Mouse (Mus musculus) adipocyte (in vitro differentiated cells): Measurements from ENCODE around the gene Gli2.
A peak's percentile ranks its signal among the peaks of the same experiment; 100 is the strongest.

ENCODE experiments used
- DNase-seq: peaks from one replicate; pipeline ENCODE4 v3.0.0-alpha.2; 2016; ENCODE audit warnings: low spot score

Gene Gli2

GRCm38 (mm10) chr1:118941336-118941735, 112.1 kb downstream of the Gli2 start:
- no peak for DNase-seq

- DNase-seq = peak; percentile 90
These were observed 113.1 kb downstream of the Gli2 start for GRCm38 (mm10) chr1:118940269-118940840.

- peak; percentile 44 for DNase-seq
These were observed 115.2 kb downstream of the Gli2 start for GRCm38 (mm10) chr1:118938206-118938605.

DNA sequence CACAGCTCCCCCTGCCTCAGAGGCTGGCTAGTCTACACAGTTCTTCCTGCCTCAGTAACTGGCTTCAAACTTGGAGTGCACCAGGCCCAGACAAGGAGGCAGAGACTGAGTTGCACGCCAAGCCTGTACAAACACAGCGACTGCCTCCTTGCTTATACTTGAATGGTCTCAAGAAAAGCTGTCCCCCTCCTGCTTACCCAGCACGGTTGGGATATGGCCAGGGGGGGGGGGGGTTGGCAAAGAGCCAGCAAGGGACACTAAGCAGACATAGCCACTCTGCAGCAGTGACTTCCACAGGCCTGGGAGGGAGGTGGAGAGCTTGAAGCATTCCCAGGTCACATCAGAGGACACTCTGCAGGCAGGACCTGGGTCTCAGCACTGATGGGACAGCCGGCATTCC, 117.3 kb downstream of the Gli2 start:
- DNase-seq = no peak

- peak; percentile 77 for DNase-seq
These were observed 117.9 kb downstream of the Gli2 start for GRCm38 (mm10) chr1:118935518-118935917.

GRCm38 (mm10) chr1:118932167-118932566, 121.3 kb downstream of the Gli2 start:
- no peak for DNase-seq

DNA sequence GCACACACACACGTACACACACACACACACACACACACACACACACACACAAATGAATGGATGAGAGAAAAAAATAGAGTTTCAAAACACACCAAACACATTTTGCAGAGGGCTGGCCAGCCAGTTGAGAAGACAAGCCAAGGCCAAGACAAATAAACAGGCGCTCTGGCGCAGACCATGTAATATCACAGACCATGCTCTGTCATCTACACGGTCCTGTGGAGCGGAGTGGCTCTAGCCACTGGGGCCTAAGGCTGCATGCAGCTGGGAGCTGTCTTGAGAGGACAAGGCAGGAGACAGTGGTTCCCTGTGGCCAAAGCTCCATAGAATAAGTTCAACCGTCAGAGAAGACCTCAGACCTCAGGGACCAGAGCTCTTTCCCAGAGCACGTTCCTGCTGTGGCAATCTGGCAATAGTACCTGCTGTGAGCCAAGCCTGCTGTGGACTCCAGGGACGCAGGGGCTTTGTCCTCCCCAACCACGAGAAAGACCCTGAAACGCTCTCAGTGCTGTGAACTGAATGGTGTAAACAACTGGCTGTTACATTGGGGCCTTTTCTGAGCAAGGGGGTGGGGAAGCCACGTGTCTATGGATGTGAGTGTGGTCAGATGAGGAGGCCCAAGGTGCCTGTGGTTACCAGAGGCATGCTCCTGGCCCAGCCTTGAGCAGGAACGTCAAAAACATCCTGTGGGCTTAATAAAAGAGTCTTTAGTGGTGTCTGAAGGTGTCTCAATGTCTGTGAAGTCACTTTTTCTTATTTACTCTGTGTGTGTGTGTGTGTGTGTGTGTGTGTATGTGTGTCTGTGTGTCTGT, 125.7 kb downstream of the Gli2 start:
- peak; percentile 41 for DNase-seq

GRCm38 (mm10) chr1:118926556-118926955, 126.9 kb downstream of the Gli2 start:
- no peak for DNase-seq

DNA sequence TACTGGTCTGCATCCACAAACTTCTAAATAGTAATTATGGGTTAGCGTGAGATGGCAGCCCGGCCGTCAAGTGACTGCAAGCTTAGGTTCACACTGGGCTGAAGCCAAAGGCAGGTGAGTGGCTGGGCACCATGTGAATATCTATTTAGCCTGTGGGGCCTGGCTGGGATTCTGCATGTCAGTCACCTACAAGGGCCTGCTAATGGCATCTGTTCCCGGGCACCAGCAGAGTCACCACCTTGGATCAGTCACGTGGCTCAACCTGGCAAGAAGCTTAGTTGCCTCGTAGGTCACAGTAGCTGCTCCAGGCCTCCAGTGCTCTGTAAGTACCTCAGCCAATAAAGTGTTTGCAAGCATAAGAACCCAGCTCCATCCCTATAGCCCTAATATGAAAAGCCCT, 131.2 kb downstream of the Gli2 start:
- DNase-seq = no peak

DNA sequence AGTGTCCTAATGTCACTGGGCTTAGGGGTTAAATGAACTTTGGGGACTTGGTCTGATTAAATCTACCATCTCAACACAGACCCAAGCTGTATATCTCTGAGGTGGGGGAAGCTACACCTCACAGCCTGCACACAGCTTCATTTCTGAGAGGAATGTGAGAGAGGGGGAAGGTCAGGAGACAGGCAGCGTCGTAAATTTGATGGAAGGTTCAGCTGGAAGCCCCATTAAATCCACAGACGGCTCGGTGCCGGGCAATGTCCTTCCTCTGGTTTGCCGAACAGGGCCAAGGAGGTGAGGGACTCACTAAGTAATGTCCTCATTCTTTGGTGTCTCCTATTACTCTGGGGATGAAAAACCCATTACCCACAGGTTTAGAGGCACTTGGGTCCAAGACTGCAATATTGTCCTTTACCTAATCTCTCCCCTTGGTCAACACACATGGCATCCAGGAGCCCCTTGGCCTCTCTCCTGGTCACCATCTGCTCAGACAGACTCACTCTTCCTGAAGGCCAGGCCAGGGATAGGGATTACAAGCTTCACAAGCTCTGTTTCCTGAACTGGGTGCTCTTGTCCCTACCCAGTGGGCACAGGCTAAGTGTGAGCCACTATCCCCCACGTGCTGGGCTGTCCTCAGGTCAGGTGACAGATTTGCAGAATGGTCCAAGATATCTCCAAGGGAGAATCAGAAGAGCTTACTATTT, 135.7 kb downstream of the Gli2 start:
- DNase-seq = no peak

- peak; percentile 78 for DNase-seq
These were observed 136.8 kb downstream of the Gli2 start for GRCm38 (mm10) chr1:118916477-118917075.

GRCm38 (mm10) chr1:118913414-118914385, 139.7 kb downstream of the Gli2 start:
- no peak for DNase-seq

- no peak for DNase-seq
These were observed 140.5 kb downstream of the Gli2 start for GRCm38 (mm10) chr1:118912929-118913328.

- DNase-seq = no peak
These were observed 142.0 kb downstream of the Gli2 start for GRCm38 (mm10) chr1:118911427-118911727.

DNA sequence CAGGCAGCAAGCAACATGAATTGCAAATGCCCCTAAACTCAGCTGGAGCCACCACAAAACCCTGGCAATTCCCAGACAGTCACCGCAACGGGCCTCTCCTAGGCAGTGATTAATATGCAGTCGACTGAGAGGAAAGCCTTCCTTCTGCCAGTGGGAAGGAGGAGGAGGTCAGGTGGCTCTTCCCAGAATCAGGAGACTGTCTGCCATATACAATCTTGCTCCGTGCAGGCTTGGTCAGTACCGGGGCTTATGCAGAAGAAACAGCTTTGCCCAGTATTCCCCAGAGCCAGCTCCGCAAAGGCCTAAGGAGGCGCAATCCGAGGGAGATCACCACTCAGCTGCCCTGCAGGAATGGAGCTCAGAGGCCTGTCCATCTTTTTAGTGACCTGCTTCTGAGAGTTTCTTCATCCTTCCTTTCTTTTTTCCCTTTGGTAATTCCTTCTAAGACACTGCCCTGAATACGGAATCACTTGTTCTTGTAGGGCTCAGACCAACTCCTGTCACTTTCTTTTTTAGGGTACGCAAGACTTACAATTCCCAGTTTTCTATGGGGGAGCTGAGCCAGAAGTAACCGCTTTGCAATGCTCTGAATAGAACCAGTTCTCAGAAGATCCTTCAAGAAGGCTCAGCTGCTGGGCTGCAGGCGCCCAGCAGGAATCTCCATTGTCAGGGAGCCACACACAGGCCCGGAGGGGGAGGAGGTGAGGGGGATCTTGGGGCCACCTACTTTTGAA, 142.6 kb downstream of the Gli2 start:
- DNase-seq = no peak

GRCm38 (mm10) chr1:118909051-118909450, 144.4 kb downstream of the Gli2 start:
- DNase-seq = no peak

DNA sequence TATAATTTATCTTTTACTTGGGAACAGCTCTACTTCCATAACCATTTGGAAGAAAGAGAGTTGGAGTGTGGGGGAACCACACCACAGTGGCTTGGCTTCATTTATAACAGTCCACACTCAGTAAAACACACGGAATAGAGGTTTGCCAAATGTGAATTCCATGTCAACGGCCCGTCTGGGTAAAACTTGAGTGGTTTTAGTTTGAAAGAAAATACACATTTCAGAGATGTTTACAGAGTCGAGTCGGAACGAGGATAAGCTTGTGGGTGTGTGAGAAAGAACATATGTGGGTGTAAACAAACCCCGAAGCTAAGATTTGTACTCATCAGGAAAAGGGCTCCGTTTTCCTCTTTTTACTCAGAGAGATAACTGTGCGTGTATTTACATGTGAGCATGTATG, 145.8 kb downstream of the Gli2 start:
- DNase-seq = no peak

GRCm38 (mm10) chr1:118905319-118905718, 148.1 kb downstream of the Gli2 start:
- no peak for DNase-seq

DNA sequence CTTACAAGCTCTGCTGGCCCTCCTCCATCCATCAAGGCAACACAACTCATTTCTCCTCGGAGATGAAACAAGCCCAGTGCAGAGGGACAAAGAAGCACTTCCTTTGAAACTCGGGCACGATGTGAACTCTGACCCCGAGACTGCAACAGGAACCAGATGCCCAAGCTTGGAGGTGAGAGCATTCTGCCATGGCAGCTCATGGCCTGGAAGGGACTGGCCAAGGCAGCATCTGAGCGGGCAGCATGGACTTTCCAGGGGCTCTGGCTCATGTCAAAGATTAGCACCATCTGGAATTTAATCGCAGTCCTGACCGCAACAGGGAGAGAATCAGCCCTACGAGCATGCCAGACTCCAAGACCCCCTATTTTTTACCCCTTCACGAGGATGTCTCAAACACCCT, 148.5 kb downstream of the Gli2 start:
- DNase-seq = no peak

DNA sequence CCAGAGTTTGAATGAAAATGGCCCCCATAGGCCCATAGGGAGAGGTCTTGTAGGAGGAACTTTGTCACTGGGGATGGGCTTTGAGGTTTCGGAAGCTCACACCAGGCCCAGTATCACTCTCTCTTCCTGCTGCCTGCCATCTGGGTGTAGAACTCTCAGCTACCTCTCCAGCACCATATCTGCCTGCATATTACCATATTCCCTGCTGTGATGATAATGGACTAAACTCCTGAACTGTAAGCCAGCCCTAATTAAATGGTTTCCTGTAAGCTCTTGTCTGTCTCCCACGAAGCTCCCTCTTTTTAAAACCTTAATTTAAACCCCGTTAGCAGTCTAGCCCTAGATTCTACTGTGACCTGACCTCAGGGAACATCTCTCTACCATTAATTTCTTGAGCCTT, 149.0 kb downstream of the Gli2 start:
- DNase-seq = no peak

- DNase-seq = no peak
These were observed 149.7 kb downstream of the Gli2 start for GRCm38 (mm10) chr1:118903742-118904141.
